Mouse (Mus musculus) small intestine, adult 2 months (tissue): ENCODE results near the gene Helz.

Experiments
- CTCF ChIP-seq: fragments of 200-500 bp; IDR thresholded peaks from 2 replicates; pipeline ENCODE4 v1.5.1; 2012; ENCODE audit warnings: low read depth, mild to moderate bottlenecking, control low read depth, inconsistent platforms, low read length, moderate library complexity, mixed read lengths; ENCODE audit not compliant: insufficient replicate concordance, insufficient read length; ENCODE audit errors: extremely low read depth
- POLR2A ChIP-seq: fragments of 200-500 bp; IDR thresholded peaks from 2 replicates; pipeline ENCODE4 v1.6.1; 2012; ENCODE audit warnings: low read depth, mild to moderate bottlenecking, control low read depth, inconsistent platforms, low read length, moderate library complexity

GRCm38 (mm10) chr11:107724603-107725002 lies 176.9 kb downstream of the Helz start:
- TF ChIP-seq POLR2A (no peak), CTCF (no peak)
